Mouse (Mus musculus) megakaryocyte, embryonic 14.5 days (primary cell): ENCODE measurements around the gene Nfe2l3.

ENCODE experiments used
- FLI1 ChIP-seq: IDR thresholded peaks from 2 replicates; pipeline ENCODE4 v1.6.1; 2012; ENCODE audit warnings: low read length, inconsistent platforms, mixed read lengths
- GATA1 ChIP-seq: IDR thresholded peaks from 3 replicates; pipeline ENCODE4 v1.6.1; 2012; ENCODE audit warnings: mixed read lengths, low read length, inconsistent platforms, borderline replicate concordance

DNA sequence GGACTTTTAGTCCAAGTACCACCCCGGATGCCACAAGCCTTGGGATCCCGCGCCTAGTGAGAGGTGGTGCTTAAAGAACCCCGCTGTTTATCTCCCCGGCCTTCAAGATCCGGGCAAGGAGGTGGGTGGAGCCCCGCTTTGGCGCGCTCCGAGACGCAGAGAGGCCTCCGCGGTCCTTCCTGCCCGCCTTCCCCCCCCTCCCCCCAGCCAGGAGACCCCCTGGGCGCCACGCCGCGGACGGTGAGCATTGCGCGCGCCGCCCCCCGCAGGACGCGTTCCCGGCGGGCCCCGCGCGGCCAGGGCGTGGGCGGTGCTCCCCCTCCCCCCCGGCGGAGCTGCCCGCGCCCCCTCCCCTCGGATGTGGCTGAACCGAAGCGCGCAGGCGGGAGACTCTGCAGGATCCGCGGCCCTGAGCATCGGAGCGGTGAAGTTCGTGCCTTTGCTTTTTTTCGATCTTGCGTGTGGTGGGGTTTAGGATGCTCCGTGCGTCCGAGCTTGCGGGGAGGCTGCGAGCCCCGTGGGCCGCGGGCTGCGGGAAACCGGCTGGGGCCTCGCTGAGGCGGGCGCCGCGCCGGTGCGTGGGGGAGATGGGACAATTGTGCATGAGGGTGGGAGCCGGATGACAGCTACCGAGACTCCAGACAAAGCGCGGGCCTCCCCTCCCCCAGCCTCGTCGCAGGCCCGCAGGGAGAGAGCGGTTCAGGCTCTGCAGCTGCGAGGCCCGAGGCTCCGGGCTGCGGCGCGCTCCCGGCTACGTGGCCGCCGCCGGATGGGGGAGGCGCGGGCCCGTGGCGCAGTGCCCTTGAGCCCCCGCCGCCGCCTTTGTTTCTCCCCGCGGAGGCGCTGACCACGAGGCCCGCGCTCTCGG, 38.1 kb downstream of the Nfe2l3 start, which contains the start of gene Cbx3:
- TF ChIP-seq GATA1 = no peak
- no peak for TF ChIP-seq FLI1
